Mouse (Mus musculus) forebrain, embryonic 16.5 days (tissue): ENCODE measurements around the gene Mia2. TPM values are rescaled to one million over a fixed set of nuclear protein-coding genes. Genes with fewer than 3 reads are reported as not detected.

Experiments
- ATAC-seq: fragments of 200-750 bp; cut with Nextera tagmentation; 2 replicates; pipeline ENCODE4 v1.8.0; 2017; ENCODE audit warnings: mild to moderate bottlenecking, moderate library complexity
- H3K27ac ChIP-seq: fragments of 300-500 bp; sonication (generic); 2 replicates; pipeline ENCODE4 v1.5.1; 2014; ENCODE audit warnings: low read length, control low read depth
- H3K27me3 ChIP-seq: fragments of 300-500 bp; sonication (generic); replicated peaks from 2 replicates; pipeline ENCODE4 v1.6.1; 2014; ENCODE audit warnings: low read length; ENCODE audit not compliant: control insufficient read depth, insufficient read depth
- H3K36me3 ChIP-seq: fragments of 300-500 bp; sonication (generic); 2 replicates; pipeline ENCODE4 v1.6.1; 2014; ENCODE audit not compliant: control insufficient read depth, insufficient read depth
- H3K4me1 ChIP-seq: fragments of 300-500 bp; sonication (generic); replicated peaks from 2 replicates; pipeline ENCODE4 v1.6.1; 2014; ENCODE audit warnings: low read length; ENCODE audit not compliant: control insufficient read depth, insufficient read depth
- H3K4me2 ChIP-seq: fragments of 300-500 bp; sonication (generic); 2 replicates; pipeline ENCODE4 v1.6.1; 2014; ENCODE audit warnings: mild to moderate bottlenecking, low read length, control low read depth
- H3K4me3 ChIP-seq: fragments of 300-500 bp; sonication (generic); replicated peaks from 2 replicates; pipeline ENCODE4 v1.5.1; 2014; ENCODE audit warnings: mild to moderate bottlenecking, low read length, control low read depth
- H3K9ac ChIP-seq: fragments of 300-500 bp; sonication (generic); replicated peaks from 2 replicates; pipeline ENCODE4 v1.6.1; 2014; ENCODE audit warnings: low read depth, low read length, control low read depth
- H3K9me3 ChIP-seq: fragments of 300-500 bp; sonication (generic); 2 replicates; pipeline ENCODE4 v1.6.1; 2016; ENCODE audit warnings: low read length; ENCODE audit not compliant: control insufficient read depth
- WGBS: fragments of 180-500 bp; shearing (Covaris S2); extraction: QIAGEN DNeasy Blood & Tissue Kit; methylation state at CpG from one replicate; pipeline ENCODE4 v1.1.7; 2014; 5-methylcytosine and 5-hydroxymethylcytosine counted together
- polyA plus RNA-seq: library from polyadenylated mRNA; unstranded; fragments of >200 nt; fragmentation: Nextera tagmentation; extraction: Ambion mirVana; gene quantifications from 2 replicates; pipeline ENCODE4 v1.2.1, GENCODE M21; 2015

The Mia2 gene
- polyA plus RNA-seq, 1 experiment from 2014 or later: 33.0 TPM

DNA sequence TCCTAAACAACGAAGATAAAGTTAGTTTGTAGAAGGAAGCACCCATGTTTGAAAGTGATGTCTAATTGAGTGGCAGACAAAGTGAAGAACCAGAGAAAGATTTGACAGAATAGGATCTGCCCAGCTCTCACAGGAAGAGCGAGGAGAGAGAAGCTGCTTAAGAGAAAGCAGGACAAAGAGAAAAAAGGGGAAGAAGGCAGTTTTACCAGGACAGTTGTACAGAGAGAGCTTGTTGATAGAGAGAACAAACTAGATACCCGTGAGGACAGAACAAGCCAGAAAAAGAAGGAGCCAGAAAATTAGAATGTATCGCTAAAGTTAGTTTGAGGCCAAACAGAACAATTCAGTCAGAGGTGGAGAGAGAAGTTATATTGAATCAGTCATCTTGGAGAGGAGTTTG, 39.5 kb downstream of the Mia2 start:
- 94% methylated on average over 4 of the region's 4 CpGs for WGBS
- no peaks in the 10 kb centered on the region for H3K27me3 ChIP-seq
- H3K27ac ChIP-seq: no peak overlapping the region
- no peak for ATAC-seq
- peaks cover 2% of the 10 kb centered on the region; the same call in 1 of the 2 replicates for H3K36me3 ChIP-seq
- no peaks in the 10 kb centered on the region for H3K9me3 ChIP-seq
- H3K4me1 ChIP-seq: peaks cover 14% of the 10 kb centered on the region
- no peak overlapping the region for H3K4me2 ChIP-seq
- H3K9ac ChIP-seq: no peak overlapping the region
- no peak overlapping the region for H3K4me3 ChIP-seq

DNA sequence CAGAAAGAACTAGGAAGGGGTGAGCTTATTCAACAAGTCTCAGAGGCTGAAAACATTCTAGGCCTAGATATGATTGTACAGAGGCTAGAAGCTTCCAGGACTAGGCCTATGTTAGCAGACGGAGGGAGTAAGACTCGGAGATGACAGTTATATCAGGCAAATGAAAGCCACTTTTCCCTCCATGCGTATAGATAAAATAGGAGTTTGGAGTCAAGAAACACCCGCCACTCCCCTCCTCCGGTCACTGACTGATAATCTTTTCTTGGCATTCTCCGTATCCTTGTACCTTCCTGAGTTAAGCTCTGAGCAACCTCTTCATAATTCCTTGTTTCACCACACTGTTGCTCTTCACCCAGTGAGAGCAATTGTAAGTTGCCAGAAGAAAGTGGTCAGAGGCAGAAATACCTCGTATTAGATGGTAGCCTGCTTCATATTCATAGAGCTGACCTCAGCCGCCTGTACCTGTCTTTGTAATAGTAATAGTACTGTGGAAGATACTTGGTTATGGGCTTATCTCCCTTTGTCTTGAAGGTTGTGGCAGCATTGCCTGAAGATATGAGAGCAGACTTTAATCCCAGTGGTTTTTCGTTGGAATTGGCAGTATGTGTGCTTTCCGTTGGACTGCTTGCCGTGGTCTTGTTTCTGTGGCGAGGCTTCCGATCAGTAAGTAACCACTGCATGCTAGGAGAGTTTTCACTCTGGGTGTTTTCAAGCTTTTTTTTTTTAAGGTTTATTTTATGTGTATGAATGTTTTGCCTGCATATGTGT, 40.1 kb downstream of the Mia2 start:
- no peak for ATAC-seq
- H3K4me1 ChIP-seq: peaks cover 11% of the 10 kb centered on the region
- no peaks in the 10 kb centered on the region for H3K9me3 ChIP-seq
- H3K36me3 ChIP-seq: peaks cover 4% of the 10 kb centered on the region; the same call in 1 of the 2 replicates
- H3K4me2 ChIP-seq: no peak overlapping the region
- H3K27ac ChIP-seq: no peak overlapping the region
- no peak overlapping the region for H3K9ac ChIP-seq
- H3K27me3 ChIP-seq: no peaks in the 10 kb centered on the region
- no peak overlapping the region for H3K4me3 ChIP-seq
- WGBS: 93% methylated on average over 13 of the region's 13 CpGs

GRCm38 (mm10) chr12:59137031-59137430, 41.4 kb downstream of the Mia2 start:
- no peak for ATAC-seq
- Histone ChIP-seq H3K4me1 (peaks cover 11% of the 10 kb centered on the region), H3K4me3 (no peak overlapping the region), H3K9me3 (no peaks in the 10 kb centered on the region), H3K9ac (no peak overlapping the region), H3K27ac (no peak overlapping the region), H3K4me2 (no peak overlapping the region), H3K36me3 (peaks cover 10% of the 10 kb centered on the region; the same call in 1 of the 2 replicates), H3K27me3 (no peaks in the 10 kb centered on the region)
- 88% methylated on average over 6 of the region's 6 CpGs for WGBS

DNA sequence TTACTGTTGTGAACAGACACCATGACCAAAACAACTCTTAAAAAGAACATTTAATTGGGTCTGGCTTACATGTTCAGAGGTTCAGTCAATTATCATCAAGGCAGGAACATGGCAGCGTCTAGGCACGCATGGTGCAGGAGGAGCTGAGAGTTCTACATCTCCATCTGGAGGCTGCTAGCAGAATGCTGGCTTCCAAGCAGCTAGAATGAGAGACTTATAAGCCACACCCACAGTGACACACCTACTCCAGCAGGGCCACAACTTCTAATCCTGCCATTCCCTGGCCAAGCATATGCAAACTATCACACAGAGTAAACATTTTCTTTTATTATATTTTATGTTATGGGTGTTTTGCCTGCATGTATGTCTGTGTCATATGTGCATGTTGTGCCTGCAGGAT, 43.8 kb downstream of the Mia2 start:
- H3K9me3 ChIP-seq: no peaks in the 10 kb centered on the region
- WGBS: 85% methylated on average over 2 of the region's 2 CpGs
- H3K4me2 ChIP-seq: no peak overlapping the region
- H3K4me3 ChIP-seq: no peak overlapping the region
- no peaks in the 10 kb centered on the region for H3K4me1 ChIP-seq
- peaks cover 13% of the 10 kb centered on the region; the same call in 1 of the 2 replicates for H3K36me3 ChIP-seq
- H3K27ac ChIP-seq: no peak overlapping the region
- no peak for ATAC-seq
- H3K27me3 ChIP-seq: no peaks in the 10 kb centered on the region
- no peak overlapping the region for H3K9ac ChIP-seq

- no peak overlapping the region for H3K27ac ChIP-seq
- H3K9ac ChIP-seq: no peak overlapping the region
- no peak overlapping the region for H3K4me2 ChIP-seq
- no peaks in the 10 kb centered on the region for H3K4me1 ChIP-seq
- no peaks in the 10 kb centered on the region for H3K9me3 ChIP-seq
- ATAC-seq: no peak
- H3K4me3 ChIP-seq: no peak overlapping the region
- no peaks in the 10 kb centered on the region for H3K27me3 ChIP-seq
- peaks cover 31% of the 10 kb centered on the region for H3K36me3 ChIP-seq
Measured at GRCm38 (mm10) chr12:59145130-59145529, 49.5 kb downstream of the Mia2 start.

- WGBS: 92% methylated on average over 4 of the region's 4 CpGs
- peaks cover 22% of the 10 kb centered on the region for H3K36me3 ChIP-seq
- H3K9ac ChIP-seq: no peak overlapping the region
- no peak for ATAC-seq
- no peaks in the 10 kb centered on the region for H3K27me3 ChIP-seq
- no peak overlapping the region for H3K27ac ChIP-seq
- no peaks in the 10 kb centered on the region for H3K4me1 ChIP-seq
- H3K9me3 ChIP-seq: no peaks in the 10 kb centered on the region
- H3K4me3 ChIP-seq: no peak overlapping the region
- no peak overlapping the region for H3K4me2 ChIP-seq
Measured at GRCm38 (mm10) chr12:59149691-59150090, 54.1 kb downstream of the Mia2 start.

GRCm38 (mm10) chr12:59161091-59161490, 65.5 kb downstream of the Mia2 start:
- Histone ChIP-seq H3K4me3 (no peak overlapping the region), H3K27me3 (no peaks in the 10 kb centered on the region), H3K4me2 (no peak overlapping the region), H3K4me1 (no peaks in the 10 kb centered on the region), H3K9me3 (no peaks in the 10 kb centered on the region), H3K36me3 (peaks cover 9% of the 10 kb centered on the region), H3K9ac (no peak overlapping the region), H3K27ac (no peak overlapping the region)
- no peak for ATAC-seq
- 65% methylated on average over 2 of the region's 2 CpGs for WGBS

- H3K9me3 ChIP-seq: no peaks in the 10 kb centered on the region
- ATAC-seq: no peak
- no peak overlapping the region for H3K9ac ChIP-seq
- H3K4me3 ChIP-seq: no peak overlapping the region
- H3K27me3 ChIP-seq: no peaks in the 10 kb centered on the region
- peaks cover 7% of the 10 kb centered on the region for H3K36me3 ChIP-seq
- no peaks in the 10 kb centered on the region for H3K4me1 ChIP-seq
- H3K27ac ChIP-seq: no peak overlapping the region
- H3K4me2 ChIP-seq: no peak overlapping the region
- 91% methylated on average over 2 of the region's 2 CpGs for WGBS
Measured at GRCm38 (mm10) chr12:59162797-59163196, 67.2 kb downstream of the Mia2 start.

- Histone ChIP-seq H3K9me3 (no peaks in the 10 kb centered on the region), H3K4me1 (no peaks in the 10 kb centered on the region), H3K27ac (no peak overlapping the region), H3K9ac (no peak overlapping the region), H3K27me3 (no peaks in the 10 kb centered on the region), H3K4me3 (no peak overlapping the region), H3K36me3 (no peaks in the 10 kb centered on the region; the same call in none of the 2 replicates), H3K4me2 (no peak overlapping the region)
- WGBS: 95% methylated on average over 6 of the region's 6 CpGs
- no peak for ATAC-seq
Measured at GRCm38 (mm10) chr12:59164522-59164921, 68.9 kb downstream of the Mia2 start.
